Mouse (Mus musculus) embryonic facial prominence, embryonic 13.5 days (tissue): ENCODE results near the gene Uhrf1. TPM values are rescaled to one million over a fixed set of nuclear protein-coding genes. Genes with fewer than 3 reads are reported as not detected.
"Not testable (repeated sequence)": the region's sequence is repeated elsewhere in the genome, so short reads cannot be mapped to it uniquely, and the experiment has no call there.

Experiments
- ATAC-seq: fragments of 200-750 bp; cut with Nextera tagmentation; 2 replicates; pipeline ENCODE4 v1.8.0; 2017; ENCODE audit warnings: low read depth; ENCODE audit not compliant: insufficient number of reproducible peaks, insufficient read depth, low FRiP score, low TSS enrichment
- H3K27ac ChIP-seq: fragments of 300-500 bp; sonication (generic); 2 replicates; pipeline ENCODE4 v1.5.1; 2015; ENCODE audit warnings: moderate library complexity, mild to moderate bottlenecking, inconsistent platforms
- H3K27me3 ChIP-seq: fragments of 300-500 bp; sonication (generic); 2 replicates; pipeline ENCODE4 v1.6.1; 2015; ENCODE audit warnings: mild to moderate bottlenecking, inconsistent platforms
- H3K36me3 ChIP-seq: fragments of 300-500 bp; sonication (generic); 2 replicates; pipeline ENCODE4 v1.6.1; 2015; ENCODE audit warnings: mild to moderate bottlenecking, inconsistent platforms
- H3K4me1 ChIP-seq: fragments of 300-500 bp; sonication (generic); 2 replicates; pipeline ENCODE4 v1.6.1; 2015; ENCODE audit warnings: inconsistent platforms
- H3K4me2 ChIP-seq: fragments of 300-500 bp; sonication (generic); 2 replicates; pipeline ENCODE4 v1.6.1; 2015; ENCODE audit warnings: moderate library complexity, mild to moderate bottlenecking, inconsistent platforms
- H3K4me3 ChIP-seq: fragments of 300-500 bp; sonication (generic); 2 replicates; pipeline ENCODE4 v1.5.1; 2015; ENCODE audit warnings: mild to moderate bottlenecking, inconsistent platforms
- H3K9ac ChIP-seq: fragments of 300-500 bp; sonication (generic); 2 replicates; pipeline ENCODE4 v1.6.1; 2015; ENCODE audit warnings: mild to moderate bottlenecking, inconsistent platforms
- H3K9me3 ChIP-seq: fragments of 300-500 bp; sonication (generic); 2 replicates; pipeline ENCODE4 v1.6.1; 2016; ENCODE audit warnings: inconsistent platforms
- WGBS: fragments of 180-500 bp; shearing (Covaris S2); methylation state at CpG from one replicate; pipeline ENCODE4 v1.1.7; 2015; ENCODE audit warnings: mixed read lengths; 5-methylcytosine and 5-hydroxymethylcytosine counted together
- polyA plus RNA-seq: library from polyadenylated mRNA; unstranded; fragments of >200 nt; fragmentation: Nextera tagmentation; extraction: Ambion mirVana; gene quantifications from 2 replicates; pipeline ENCODE4 v1.2.1, GENCODE M21; 2015

The Uhrf1 gene
- polyA plus RNA-seq, result 135 and 143 TPM in 2 replicates

GRCm38 (mm10) chr17:56303160-56303846 is at the start of gene Uhrf1:
TSS of gene Uhrf1 (plus strand) at chr17:56303321.
- peak; percentile 69; the same call in 1 of the 2 replicates for ATAC-seq
- peak within 1 kb of the TSS; percentile 84 for H3K9ac ChIP-seq
- H3K9me3 ChIP-seq, result no peaks in the 10 kb centered on the region
- peak within 1 kb of the TSS; percentile 80 for H3K4me3 ChIP-seq
- 0% methylated on average over 43 of the region's 43 CpGs for WGBS
- peak within 1 kb of the TSS; percentile 86 for H3K27ac ChIP-seq
- H3K36me3 ChIP-seq, result peaks cover 25% of the 10 kb centered on the region
- H3K27me3 ChIP-seq, result no peaks in the 10 kb centered on the region
- H3K4me2 ChIP-seq, result peak within 1 kb of the TSS; percentile 100
- H3K4me1 ChIP-seq, result peaks cover 45% of the 10 kb centered on the region

- H3K4me3 ChIP-seq, result no peak overlapping the region
- no peak overlapping the region for H3K27ac ChIP-seq
- no peaks in the 10 kb centered on the region for H3K27me3 ChIP-seq
- 78% methylated on average over 4 of the region's 4 CpGs for WGBS
- H3K36me3 ChIP-seq, result peaks cover 18% of the 10 kb centered on the region
- H3K9me3 ChIP-seq, result no peaks in the 10 kb centered on the region
- peaks cover 34% of the 10 kb centered on the region for H3K4me1 ChIP-seq
- H3K4me2 ChIP-seq, result no peak overlapping the region
- ATAC-seq, result no peak
- H3K9ac ChIP-seq, result no peak overlapping the region
These were observed 48.4 kb upstream of the Uhrf1 start for GRCm38 (mm10) chr17:56254695-56255094.

GRCm38 (mm10) chr17:56255429-56255828 is 47.7 kb upstream of the Uhrf1 start:
- Histone ChIP-seq H3K27ac (peak overlapping the region; percentile 72), H3K9ac (peak overlapping the region; percentile 46; the same call in 1 of the 2 replicates), H3K27me3 (no peaks in the 10 kb centered on the region), H3K4me2 (peak overlapping the region; percentile 99), H3K4me1 (peaks cover 41% of the 10 kb centered on the region), H3K4me3 (peak overlapping the region; percentile 69), H3K36me3 (peaks cover 25% of the 10 kb centered on the region), H3K9me3 (no peaks in the 10 kb centered on the region)
- no peak for ATAC-seq
- WGBS, result 17% methylated on average over 9 of the region's 9 CpGs

GRCm38 (mm10) chr17:56255863-56256238 is 47.3 kb upstream of the Uhrf1 start:
- Histone ChIP-seq H3K4me1 (peaks cover 45% of the 10 kb centered on the region), H3K4me2 (peak overlapping the region; percentile 99), H3K36me3 (peaks cover 29% of the 10 kb centered on the region), H3K27ac (peak overlapping the region; percentile 92), H3K4me3 (peak overlapping the region; percentile 69), H3K9me3 (no peaks in the 10 kb centered on the region), H3K27me3 (no peaks in the 10 kb centered on the region), H3K9ac (peak overlapping the region; percentile 61)
- WGBS, result under 1% methylated on average over 32 of the region's 32 CpGs
- ATAC-seq, result peak; percentile 91

GRCm38 (mm10) chr17:56256239-56256881 is 46.8 kb upstream of the Uhrf1 start, which contains the start of gene Fem1a:
TSS of gene Fem1a (plus strand) at chr17:56256810.
- Histone ChIP-seq H3K36me3 (peaks cover 34% of the 10 kb centered on the region), H3K4me2 (peak within 1 kb of the TSS; percentile 99), H3K27ac (peak within 1 kb of the TSS; percentile 92), H3K4me3 (peak within 1 kb of the TSS; percentile 69), H3K27me3 (no peaks in the 10 kb centered on the region), H3K9ac (peak within 1 kb of the TSS; percentile 80), H3K9me3 (no peaks in the 10 kb centered on the region), H3K4me1 (peaks cover 48% of the 10 kb centered on the region)
- peak; percentile 91 for ATAC-seq
- WGBS, result 0% methylated on average over 28 of the region's 28 CpGs

GRCm38 (mm10) chr17:56257181-56257894 is 45.8 kb upstream of the Uhrf1 start:
- no peaks in the 10 kb centered on the region for H3K27me3 ChIP-seq
- H3K9ac ChIP-seq, result peak overlapping the region; percentile 80
- peaks cover 52% of the 10 kb centered on the region for H3K4me1 ChIP-seq
- no peak for ATAC-seq
- 10% methylated on average over 58 of the region's 58 CpGs for WGBS
- H3K27ac ChIP-seq, result no peak overlapping the region
- H3K4me3 ChIP-seq, result peak overlapping the region; percentile 69
- no peaks in the 10 kb centered on the region for H3K9me3 ChIP-seq
- peaks cover 44% of the 10 kb centered on the region for H3K36me3 ChIP-seq
- H3K4me2 ChIP-seq, result peak overlapping the region; percentile 99

- H3K4me3 ChIP-seq, ATAC-seq: not testable (repeated sequence)
- peaks cover 53% of the 10 kb centered on the region for H3K36me3 ChIP-seq
These were observed 44.9 kb upstream of the Uhrf1 start for GRCm38 (mm10) chr17:56258269-56258668.

GRCm38 (mm10) chr17:56258812-56259211 is 44.3 kb upstream of the Uhrf1 start:
- 71% methylated on average over 2 of the region's 2 CpGs for whole genome bisulfite sequencing

More at GRCm38 (mm10) chr17:56258269-56258668, 44.9 kb upstream of the Uhrf1 start:
- peak overlapping the region; percentile 99 for H3K4me2 ChIP-seq
- H3K27me3 ChIP-seq, H3K9me3 ChIP-seq, H3K27ac ChIP-seq: not testable (repeated sequence)
- peaks cover 52% of the 10 kb centered on the region for H3K4me1 ChIP-seq
- H3K9ac ChIP-seq, result 0 out of 2 replicates have a peak overlapping the region, but pooled peaks have one; percentile 16
- 93% methylated on average over 19 of the region's 19 CpGs for WGBS

GRCm38 (mm10) chr17:56259301-56260037 is 43.7 kb upstream of the Uhrf1 start:
- no peak overlapping the region for H3K4me3 ChIP-seq

More at GRCm38 (mm10) chr17:56258812-56259211, 44.3 kb upstream of the Uhrf1 start:
- not testable (repeated sequence) for ATAC-seq, H3K27me3 ChIP-seq, H3K9me3 ChIP-seq, H3K27ac ChIP-seq, H3K4me3 ChIP-seq
- H3K4me2 ChIP-seq, result peak overlapping the region; percentile 9
- H3K9ac ChIP-seq, result 0 out of 2 replicates have a peak overlapping the region, but pooled peaks have one; percentile 28
- H3K4me1 ChIP-seq, result peaks cover 52% of the 10 kb centered on the region
- peaks cover 54% of the 10 kb centered on the region for H3K36me3 ChIP-seq

GRCm38 (mm10) chr17:56261166-56261565 is 42.0 kb upstream of the Uhrf1 start:
- Histone ChIP-seq H3K4me1 (peaks cover 43% of the 10 kb centered on the region), H3K9ac (no peak overlapping the region), H3K27me3 (no peaks in the 10 kb centered on the region), H3K27ac (no peak overlapping the region), H3K4me2 (no peak overlapping the region), H3K9me3 (no peaks in the 10 kb centered on the region), H3K4me3 (no peak overlapping the region), H3K36me3 (peaks cover 62% of the 10 kb centered on the region)
- no peak for ATAC-seq
- 70% methylated on average over 3 of the region's 3 CpGs for WGBS

More at GRCm38 (mm10) chr17:56259301-56260037, 43.7 kb upstream of the Uhrf1 start:
- Histone ChIP-seq H3K4me1 (peaks cover 52% of the 10 kb centered on the region), H3K4me2 (peak overlapping the region; percentile 9; the same call in 1 of the 2 replicates), H3K9ac (peak overlapping the region; percentile 28; the same call in 1 of the 2 replicates), H3K9me3 (no peaks in the 10 kb centered on the region), H3K27me3 (no peaks in the 10 kb centered on the region), H3K27ac (no peak overlapping the region), H3K36me3 (peaks cover 54% of the 10 kb centered on the region)
- WGBS, result 91% methylated on average over 10 of the region's 10 CpGs
- no peak for ATAC-seq
